Mouse (Mus musculus) erythroblast, embryonic 14.5 days (primary cell): ENCODE results near the gene Trip11. TPM values are rescaled to one million over a fixed set of nuclear protein-coding genes. Genes with fewer than 3 reads are reported as not detected.

Source experiments
- H3K27me3 ChIP-seq: 2 replicates; pipeline ENCODE4 v1.6.1; 2012; ENCODE audit warnings: inconsistent platforms; ENCODE audit not compliant: control insufficient read depth
- H3K36me3 ChIP-seq: 2 replicates; pipeline ENCODE4 v1.6.1; 2012; ENCODE audit warnings: mild to moderate bottlenecking, inconsistent platforms; ENCODE audit not compliant: control insufficient read depth
- H3K4me1 ChIP-seq: 2 replicates; pipeline ENCODE4 v1.6.1; 2012; ENCODE audit warnings: inconsistent platforms; ENCODE audit not compliant: control insufficient read depth
- H3K4me3 ChIP-seq: replicated peaks from 2 replicates; pipeline ENCODE3; 2012; ENCODE audit warnings: moderate library complexity, mild to moderate bottlenecking, inconsistent platforms
- H3K9me3 ChIP-seq: 2 replicates; pipeline ENCODE4 v1.6.1; 2012; ENCODE audit warnings: low read length, inconsistent platforms, mixed read lengths; ENCODE audit not compliant: control insufficient read depth
- GATA1 ChIP-seq: IDR thresholded peaks from 2 replicates; pipeline ENCODE4 v1.6.1; 2012; ENCODE audit warnings: low read length, inconsistent platforms, mixed read lengths
- TAL1 ChIP-seq: IDR thresholded peaks from 3 replicates; pipeline ENCODE4 v1.6.1; 2012; ENCODE audit warnings: low read length, inconsistent platforms, mixed read lengths
- polyA plus RNA-seq: library from polyadenylated mRNA; stranded (reverse); fragments of >175 nt; gene quantifications from 2 replicates; pipeline ENCODE4 v1.2.3, GENCODE M21; 2012

The Trip11 gene
- polyA plus RNA-seq, 1 experiment = 0.03 TPM

DNA sequence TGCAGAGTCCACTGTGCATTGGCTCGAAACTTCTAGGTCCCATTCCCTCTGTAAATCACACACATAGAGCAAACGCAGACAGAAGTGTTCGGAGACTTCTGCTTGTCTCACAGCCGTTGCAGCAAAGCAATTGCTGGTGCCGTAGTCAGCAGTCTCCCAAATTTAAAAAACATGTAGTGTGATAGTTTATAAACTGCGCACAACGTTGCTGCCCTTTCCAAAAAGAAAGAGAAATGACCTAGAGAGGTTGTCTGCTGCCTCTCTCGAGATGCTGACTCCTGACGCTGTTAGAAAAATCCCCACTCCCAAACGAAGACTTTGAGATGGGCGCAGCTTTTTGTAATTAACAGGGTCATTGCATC lies 94.8 kb downstream of the Trip11 start:
- TF ChIP-seq GATA1 = no peak
- no peak for TF ChIP-seq TAL1
- Histone ChIP-seq H3K9me3 (no peaks in the 10 kb centered on the region), H3K4me3 (no peak overlapping the region), H3K4me1 (no peaks in the 10 kb centered on the region; the same call in 1 of the 2 replicates), H3K27me3 (peaks cover 30% of the 10 kb centered on the region), H3K36me3 (no peaks in the 10 kb centered on the region)

DNA sequence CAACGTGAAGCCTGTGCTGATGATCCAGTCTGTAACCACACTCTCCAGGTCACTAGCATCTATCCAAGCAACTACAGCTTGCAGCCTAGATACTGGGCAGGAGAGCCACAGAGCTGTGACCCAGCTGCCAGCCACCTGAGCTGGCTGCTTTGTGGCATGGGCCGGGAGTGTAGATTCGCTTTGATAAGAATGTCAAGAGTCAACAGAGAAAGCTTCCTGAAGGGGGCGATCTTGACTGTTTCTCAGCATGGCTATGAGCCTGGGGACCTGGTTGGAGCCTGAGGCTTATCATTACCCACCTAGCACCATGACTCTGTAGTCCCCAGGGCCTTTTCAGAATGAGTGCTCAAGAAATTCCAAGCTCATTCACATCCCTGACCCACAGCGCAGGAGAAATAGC lies 96.3 kb downstream of the Trip11 start:
- peaks cover 30% of the 10 kb centered on the region for H3K27me3 ChIP-seq

DNA sequence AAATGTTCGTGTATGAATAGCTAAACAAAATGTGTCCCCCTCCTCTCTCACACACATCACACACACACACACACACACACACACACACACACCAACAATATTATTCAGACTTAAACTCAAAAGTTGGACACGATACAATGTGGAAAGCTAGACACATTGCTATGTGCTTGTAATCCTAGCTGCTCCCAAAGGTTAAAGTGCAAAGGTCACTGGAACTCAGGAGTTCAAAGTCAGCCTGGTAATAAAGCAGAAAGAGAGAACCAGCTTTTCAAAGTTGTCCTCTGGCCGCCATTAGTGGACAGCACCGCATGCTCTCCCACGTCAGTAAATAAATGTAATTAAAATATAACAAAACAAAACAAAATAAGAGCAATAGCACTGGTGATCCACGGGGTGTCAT lies 97.3 kb downstream of the Trip11 start:
- Histone ChIP-seq H3K27me3 (peaks cover 29% of the 10 kb centered on the region), H3K36me3 (no peaks in the 10 kb centered on the region), H3K4me1 (no peaks in the 10 kb centered on the region; the same call in 1 of the 2 replicates), H3K4me3 (no peak overlapping the region), H3K9me3 (no peaks in the 10 kb centered on the region)
- TF ChIP-seq GATA1 = no peak
- TF ChIP-seq TAL1 = no peak

More for the DNA sequence above, 96.3 kb downstream of the Trip11 start:
- TF ChIP-seq TAL1 = no peak
- TF ChIP-seq GATA1 = no peak
- Histone ChIP-seq H3K4me3 (no peak overlapping the region), H3K36me3 (no peaks in the 10 kb centered on the region), H3K9me3 (no peaks in the 10 kb centered on the region), H3K4me1 (no peaks in the 10 kb centered on the region; the same call in 1 of the 2 replicates)

DNA sequence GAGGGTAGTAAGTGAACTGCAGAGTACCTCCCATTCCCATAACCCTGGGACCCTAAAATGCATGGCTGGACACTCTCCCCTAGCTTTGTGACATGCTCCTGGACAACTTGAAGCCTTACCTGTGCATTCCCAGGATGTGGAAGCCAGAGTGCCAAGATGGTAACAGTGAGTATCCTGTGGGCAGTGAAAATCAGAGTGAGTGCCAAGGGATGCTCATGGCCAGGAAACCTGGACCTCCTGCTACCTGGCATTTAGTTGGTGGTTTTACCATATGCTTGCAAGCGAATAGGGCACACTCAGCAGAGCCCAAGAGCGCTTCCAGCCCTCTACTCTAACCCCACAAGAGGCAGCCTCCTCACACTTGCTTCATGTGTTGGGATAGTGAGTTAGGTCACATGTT lies 98.6 kb downstream of the Trip11 start:
- H3K4me1 ChIP-seq = no peaks in the 10 kb centered on the region; the same call in 1 of the 2 replicates

DNA sequence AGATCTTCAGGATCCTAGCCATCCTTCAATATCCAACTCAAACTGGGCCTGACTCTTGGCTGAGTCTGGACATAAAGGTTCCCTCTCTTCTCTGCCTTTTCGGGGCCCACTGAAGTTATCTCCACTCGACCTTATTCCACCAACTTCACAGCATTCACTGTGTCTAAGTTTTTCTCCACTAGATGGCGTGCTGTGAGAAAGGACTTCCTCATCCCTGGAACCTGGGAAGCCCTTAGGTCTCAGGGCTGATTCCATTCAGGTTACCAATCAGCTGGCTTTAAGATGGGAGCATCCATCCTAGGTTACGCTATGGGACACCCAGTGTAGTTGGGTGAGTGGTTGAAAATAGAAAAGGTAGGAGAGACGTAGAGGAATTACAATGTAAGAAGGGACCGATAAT lies 101.9 kb downstream of the Trip11 start:
- H3K9me3 ChIP-seq = no peaks in the 10 kb centered on the region
- TF ChIP-seq TAL1 (no peak), GATA1 (no peak)
- no peaks in the 10 kb centered on the region for H3K27me3 ChIP-seq
- H3K4me1 ChIP-seq = no peaks in the 10 kb centered on the region
- no peaks in the 10 kb centered on the region for H3K36me3 ChIP-seq
- H3K4me3 ChIP-seq = no peak overlapping the region

More for the DNA sequence above, 98.6 kb downstream of the Trip11 start:
- no peaks in the 10 kb centered on the region for H3K36me3 ChIP-seq
- H3K9me3 ChIP-seq = no peaks in the 10 kb centered on the region
- TF ChIP-seq GATA1 (no peak), TAL1 (no peak)
- H3K27me3 ChIP-seq = peaks cover 19% of the 10 kb centered on the region
- no peak overlapping the region for H3K4me3 ChIP-seq

DNA sequence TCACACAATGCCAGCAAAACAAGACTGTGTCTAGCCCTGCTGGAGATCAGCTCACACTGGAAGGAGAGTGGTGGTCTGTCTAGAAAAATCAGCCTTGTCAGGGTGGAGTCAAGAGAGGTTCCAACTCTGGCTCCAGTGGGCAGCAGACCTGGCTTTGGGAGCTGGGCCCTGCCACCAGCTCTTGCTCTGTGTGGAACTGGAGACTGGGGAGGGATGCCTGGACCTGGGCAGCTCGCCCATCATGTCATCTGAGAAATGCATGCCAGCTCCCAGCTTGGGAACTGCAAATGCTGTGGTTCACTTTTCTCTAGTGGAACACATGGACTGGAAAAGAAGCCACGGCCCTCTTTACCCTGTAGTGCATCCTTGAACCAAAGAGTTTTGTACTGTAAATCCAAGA lies 102.6 kb downstream of the Trip11 start:
- Histone ChIP-seq H3K27me3 (no peaks in the 10 kb centered on the region), H3K4me3 (no peak overlapping the region), H3K9me3 (no peaks in the 10 kb centered on the region), H3K36me3 (no peaks in the 10 kb centered on the region), H3K4me1 (no peaks in the 10 kb centered on the region)
- TF ChIP-seq GATA1 (no peak), TAL1 (no peak)

DNA sequence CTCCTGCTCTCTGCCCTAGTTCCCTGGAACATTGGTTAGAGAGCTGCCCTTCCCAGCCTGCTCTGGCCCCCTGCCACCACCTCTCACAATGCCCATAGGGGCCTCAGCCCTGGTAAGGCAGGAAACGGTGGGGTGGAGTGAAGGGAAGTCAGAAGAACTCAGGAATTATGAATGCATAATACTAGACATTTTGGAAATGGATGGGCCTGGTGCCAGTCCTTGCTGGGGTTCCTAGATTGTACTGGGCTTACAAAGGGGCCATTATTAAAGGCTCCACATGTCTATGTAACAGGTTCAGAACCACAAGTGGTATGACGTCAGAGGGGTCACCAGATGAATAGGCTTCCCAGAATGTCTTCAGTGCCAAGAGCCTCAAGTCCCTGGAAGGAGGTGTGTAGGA lies 105.7 kb downstream of the Trip11 start:
- TF ChIP-seq TAL1 (no peak), GATA1 (no peak)
- Histone ChIP-seq H3K4me3 (no peak overlapping the region), H3K36me3 (no peaks in the 10 kb centered on the region), H3K9me3 (no peaks in the 10 kb centered on the region), H3K4me1 (no peaks in the 10 kb centered on the region), H3K27me3 (no peaks in the 10 kb centered on the region)

DNA sequence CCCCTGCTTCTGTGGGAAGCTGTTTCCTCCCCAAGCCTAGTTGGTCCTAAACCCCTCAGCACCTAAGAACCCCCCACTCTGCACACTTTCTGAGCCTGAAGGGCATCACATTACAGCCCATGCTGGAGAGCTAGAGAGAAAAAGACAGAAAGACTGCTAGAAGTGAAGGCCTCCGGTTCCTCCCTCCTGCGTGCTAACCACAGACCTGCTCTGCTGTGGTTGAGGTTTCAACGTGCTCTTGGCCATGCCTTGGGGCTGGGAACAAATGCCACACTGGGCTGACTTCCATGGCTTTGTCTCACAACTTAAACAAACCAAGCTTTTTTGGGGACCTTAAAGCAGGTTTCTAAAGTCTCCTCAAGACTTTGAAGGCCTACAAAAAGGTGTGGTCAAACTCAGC lies 110.6 kb downstream of the Trip11 start:
- no peak overlapping the region for H3K4me3 ChIP-seq
- H3K9me3 ChIP-seq = no peaks in the 10 kb centered on the region
- no peaks in the 10 kb centered on the region for H3K36me3 ChIP-seq
- H3K4me1 ChIP-seq = no peaks in the 10 kb centered on the region
- H3K27me3 ChIP-seq = no peaks in the 10 kb centered on the region
- TF ChIP-seq TAL1 (no peak), GATA1 (no peak)

DNA sequence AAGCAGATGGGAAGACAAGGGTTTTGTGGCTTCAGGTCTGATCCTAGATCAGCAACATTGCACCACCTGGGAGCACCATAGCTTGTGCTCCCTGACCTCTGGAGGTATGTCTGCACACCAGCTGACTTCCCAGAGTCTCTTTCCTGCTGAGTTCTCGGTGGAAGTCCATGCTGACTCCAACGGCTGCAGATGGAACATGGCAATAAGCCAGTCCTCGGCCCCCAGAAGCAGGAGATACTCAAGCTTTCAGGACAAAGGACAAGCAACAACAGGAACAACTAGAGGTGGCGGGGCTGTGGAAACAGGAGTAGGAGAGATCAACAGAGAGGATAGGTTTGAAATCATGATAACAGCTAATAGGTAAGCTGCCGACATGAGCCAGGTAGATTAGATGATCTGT lies 111.3 kb downstream of the Trip11 start:
- Histone ChIP-seq H3K9me3 (no peaks in the 10 kb centered on the region), H3K27me3 (no peaks in the 10 kb centered on the region), H3K36me3 (no peaks in the 10 kb centered on the region), H3K4me3 (no peak overlapping the region), H3K4me1 (no peaks in the 10 kb centered on the region)
- TF ChIP-seq GATA1 (no peak), TAL1 (no peak)

DNA sequence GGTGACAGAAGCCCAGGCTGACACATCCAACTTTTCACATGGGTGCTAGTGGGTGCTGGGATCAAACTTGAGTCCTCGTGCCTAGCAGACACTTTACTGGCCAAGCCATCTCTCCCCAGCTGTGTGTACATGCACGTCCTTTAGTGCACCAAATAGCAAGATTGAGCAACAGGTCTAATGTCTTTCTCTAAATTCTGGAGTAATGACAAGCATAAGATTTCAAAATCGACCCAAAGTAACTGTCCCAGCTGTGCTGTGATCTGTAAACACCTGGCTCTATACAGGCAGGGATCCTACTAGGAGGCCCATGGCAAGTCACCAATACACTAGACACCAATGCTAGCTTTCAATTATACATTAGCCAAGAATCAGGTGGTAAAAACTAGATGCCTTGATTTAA lies 112.0 kb downstream of the Trip11 start:
- no peaks in the 10 kb centered on the region for H3K36me3 ChIP-seq
- no peak overlapping the region for H3K4me3 ChIP-seq
- H3K4me1 ChIP-seq = no peaks in the 10 kb centered on the region
- TF ChIP-seq GATA1 = no peak
- no peak for TF ChIP-seq TAL1
- H3K27me3 ChIP-seq = no peaks in the 10 kb centered on the region
- H3K9me3 ChIP-seq = no peaks in the 10 kb centered on the region
